ENCODE assay signal across 9 mouse cellular contexts in genomic region chr3:51908437-51908990, GRCm38 (mm10).
DNase-seq lines count a peak whose midpoint lies in the region; ATAC-seq and TF ChIP-seq lines count a peak whose summit lies in the region.
"Had no signal": no experiment of that assay in that cellular context is flagged by ENCODE, and none has a peak within 500 bp of the region (broad histone marks: within the 10 kb centered on the region; RNA-seq: fewer than 3 reads in every experiment).

No protein-coding gene starts in this region.

- no peaks in the 10 kb centered on the region for H3K36me3 ChIP-seq in lung, postnatal 0 days (ENCODE audit: insufficient read depth, low read length)
- H3K36me3 ChIP-seq in embryonic facial prominence, embryonic 10.5 days (replicated peaks): no peaks in the 10 kb centered on the region
- no peaks in the 10 kb centered on the region for H3K36me3 ChIP-seq in limb, embryonic 11.5 days (ENCODE audit: control insufficient read depth, insufficient read depth, low read length)
- H3K36me3 ChIP-seq: hindbrain, embryonic 13.5 days had no signal

- peaks cover 12% of the 10 kb centered on the region for H3K4me1 ChIP-seq in lung, postnatal 0 days (ENCODE audit: insufficient read depth, low read depth, low read length)
- peaks cover 68% of the 10 kb centered on the region for H3K4me1 ChIP-seq in embryonic facial prominence, embryonic 10.5 days
- peaks cover 13% of the 10 kb centered on the region for H3K4me1 ChIP-seq in limb, embryonic 11.5 days (ENCODE audit: control insufficient read depth, insufficient read depth, low read length)

- no peaks in the 10 kb centered on the region for H3K9me3 ChIP-seq in lung, postnatal 0 days (ENCODE audit: low read length)
- no peaks in the 10 kb centered on the region for H3K9me3 ChIP-seq in embryonic facial prominence, embryonic 10.5 days
- H3K9me3 ChIP-seq in limb, embryonic 11.5 days (ENCODE audit: control insufficient read depth, low read length): no peaks in the 10 kb centered on the region
- H3K9me3 ChIP-seq: hindbrain, embryonic 13.5 days had no signal

- no peak for TF ChIP-seq EP300 in lung, postnatal 0 days (IDR thresholded peaks at IDR 0.05)

- TF ChIP-seq CTCF in lung, postnatal 0 days (IDR thresholded peaks at IDR 0.05): no peak

- no peak overlapping the region for H3K4me3 ChIP-seq in lung, postnatal 0 days (ENCODE audit: low read depth, low read length)
- peak overlapping the region; percentile 34; the same call in 1 of the 2 replicates for H3K4me3 ChIP-seq in embryonic facial prominence, embryonic 10.5 days
- no peak overlapping the region for H3K4me3 ChIP-seq in limb, embryonic 11.5 days (ENCODE audit: low read depth, low read length)
- H3K4me3 ChIP-seq: hindbrain, embryonic 13.5 days had no signal

- 36% methylated on average over 14 of the region's 14 CpGs for WGBS in lung, postnatal 0 days
- WGBS in embryonic facial prominence, embryonic 10.5 days: 13% methylated on average over 14 of the region's 14 CpGs
- WGBS in limb, embryonic 11.5 days: 23% methylated on average over 14 of the region's 14 CpGs

- no peaks in the 10 kb centered on the region for H3K27me3 ChIP-seq in lung, postnatal 0 days (replicated peaks; ENCODE audit: insufficient read depth, low read length)
- no peaks in the 10 kb centered on the region for H3K27me3 ChIP-seq in embryonic facial prominence, embryonic 10.5 days (replicated peaks; ENCODE audit: low read depth, poor library complexity, severe bottlenecking)
- H3K27me3 ChIP-seq in limb, embryonic 11.5 days (ENCODE audit: control insufficient read depth, insufficient read depth, low read length): no peaks in the 10 kb centered on the region
- H3K27me3 ChIP-seq: hindbrain, embryonic 13.5 days had no signal

- peak; percentile 50 for DNase-seq in lung, postnatal 0 days (ENCODE audit: low spot score)
- no peak for DNase-seq in lung, postnatal 14 days
- DNase-seq in embryonic facial prominence, embryonic 10.5 days (ENCODE audit: low spot score): peak; percentile 80
- peak; percentile 71 for DNase-seq in limb, embryonic 11.5 days (ENCODE audit: low spot score)
- peak; percentile 83 for DNase-seq in yolk sac, embryonic 10.5 days (ENCODE audit: low spot score)
- no peak for DNase-seq in cerebellum, postnatal 25 days
- no peak for DNase-seq in adrenal gland, adult 8-10 months
- DNase-seq: liver had no signal

- H3K9ac ChIP-seq in lung, postnatal 0 days (replicated peaks; ENCODE audit: low read depth): no peak overlapping the region
- H3K9ac ChIP-seq in limb, embryonic 11.5 days (ENCODE audit: low read length): no peak overlapping the region
- H3K9ac ChIP-seq: hindbrain, embryonic 13.5 days had no signal

- no peak overlapping the region for H3K27ac ChIP-seq in lung, postnatal 0 days (ENCODE audit: low read length)
- H3K27ac ChIP-seq in embryonic facial prominence, embryonic 10.5 days (replicated peaks): peak overlapping the region; percentile 77
- H3K27ac ChIP-seq in limb, embryonic 11.5 days (replicated peaks; ENCODE audit: low read depth, low read length): no peak overlapping the region
- H3K27ac ChIP-seq: hindbrain, embryonic 13.5 days had no signal

- H3K4me2 ChIP-seq in lung, postnatal 0 days (replicated peaks; ENCODE audit: low read depth, low read length): 0 out of 2 replicates have a peak overlapping the region, but pooled peaks have one; percentile 5
- no peak overlapping the region; the same call in 1 of the 2 replicates for H3K4me2 ChIP-seq in limb, embryonic 11.5 days (ENCODE audit: low read depth, severe bottlenecking)
- H3K4me2 ChIP-seq: hindbrain, embryonic 13.5 days had no signal

- peak; percentile 37; the same call in 1 of the 2 replicates for ATAC-seq in lung, postnatal 0 days
- no peak; the same call in 1 of the 2 replicates for ATAC-seq in limb, embryonic 11.5 days (ENCODE audit: insufficient number of reproducible peaks, low FRiP score, low TSS enrichment, low read depth)

Comparison
In these comparisons a context has a peak if more than half of its experiments do, and no peak if none do; other contexts are left out.
1. DNase-seq: peak in lung, postnatal 0 days (single experiment), embryonic facial prominence, embryonic 10.5 days (single experiment), limb, embryonic 11.5 days (single experiment) and yolk sac, embryonic 10.5 days (single experiment); none in lung, postnatal 14 days (single experiment), cerebellum, postnatal 25 days (0 of 2) and adrenal gland, adult 8-10 months (single experiment).